Mouse (Mus musculus) midbrain, embryonic 14.5 days (tissue): ENCODE measurements around the gene C2cd2l. TPM values are rescaled to one million over a fixed set of nuclear protein-coding genes. Genes with fewer than 3 reads are reported as not detected.

Source experiments
- ATAC-seq: fragments of 200-750 bp; cut with Nextera tagmentation; 2 replicates; pipeline ENCODE4 v1.8.0; 2017; ENCODE audit warnings: moderate number of reproducible peaks, moderate library complexity; ENCODE audit not compliant: low FRiP score, low TSS enrichment
- DNase-seq: peaks from one replicate; pipeline ENCODE4 v3.0.0-alpha.2; 2015
- H3K27ac ChIP-seq: fragments of 300-500 bp; sonication (generic); replicated peaks from 2 replicates; pipeline ENCODE4 v1.5.1; 2014; ENCODE audit warnings: mild to moderate bottlenecking, low read depth, low read length, moderate library complexity
- H3K27me3 ChIP-seq: fragments of 300-500 bp; sonication (generic); 2 replicates; pipeline ENCODE4 v1.6.1; 2014; ENCODE audit warnings: low read length, control low read depth, mixed read lengths; ENCODE audit not compliant: control insufficient read depth, insufficient read depth
- H3K36me3 ChIP-seq: fragments of 300-500 bp; sonication (generic); 2 replicates; pipeline ENCODE4 v1.6.1; 2014; ENCODE audit warnings: low read length, control low read depth; ENCODE audit not compliant: control insufficient read depth, insufficient read depth
- H3K4me1 ChIP-seq: fragments of 300-500 bp; sonication (generic); 2 replicates; pipeline ENCODE4 v1.6.1; 2014; ENCODE audit warnings: mild to moderate bottlenecking, antibody characterized with exemption, low read length, control low read depth; ENCODE audit not compliant: control insufficient read depth, insufficient read depth
- H3K4me2 ChIP-seq: fragments of 300-500 bp; sonication (generic); 2 replicates; pipeline ENCODE4 v1.6.1; 2014; ENCODE audit warnings: mild to moderate bottlenecking, low read length, moderate library complexity
- H3K4me3 ChIP-seq: fragments of 300-500 bp; sonication (generic); replicated peaks from 2 replicates; pipeline ENCODE4 v1.5.1; 2014; ENCODE audit warnings: low read depth, low read length
- H3K9ac ChIP-seq: fragments of 300-500 bp; sonication (generic); replicated peaks from 2 replicates; pipeline ENCODE4 v1.6.1; 2014; ENCODE audit warnings: mild to moderate bottlenecking, low read length, moderate library complexity
- H3K9me3 ChIP-seq: fragments of 300-500 bp; sonication (generic); 2 replicates; pipeline ENCODE4 v1.6.1; 2016; ENCODE audit warnings: low read length, control low read depth, mixed read lengths; ENCODE audit not compliant: control insufficient read depth
- WGBS: fragments of 180-500 bp; shearing (Covaris S2); extraction: QIAGEN DNeasy Blood & Tissue Kit; methylation state at CpG from one replicate; pipeline ENCODE4 v1.1.7; 2014; 5-methylcytosine and 5-hydroxymethylcytosine counted together
- polyA plus RNA-seq: library from polyadenylated mRNA; unstranded; fragments of >200 nt; fragmentation: Nextera tagmentation; extraction: Ambion mirVana; gene quantifications from 2 replicates; pipeline ENCODE4 v1.2.1, GENCODE M21; 2014

Gene C2cd2l
- polyA plus RNA-seq, 1 experiment from 2014 or later: 25.2 TPM

- Histone ChIP-seq H3K4me1 (peaks cover 12% of the 10 kb centered on the region; the same call in 1 of the 2 replicates), H3K9me3 (no peaks in the 10 kb centered on the region), H3K4me2 (no peak overlapping the region), H3K9ac (no peak overlapping the region), H3K36me3 (peaks cover 64% of the 10 kb centered on the region), H3K4me3 (no peak overlapping the region), H3K27me3 (no peaks in the 10 kb centered on the region), H3K27ac (no peak overlapping the region)
- 68% methylated on average over 3 of the region's 3 CpGs for WGBS
- DNase-seq: peak; percentile 74
- ATAC-seq: no peak
Observed at GRCm38 (mm10) chr9:44292490-44292889, 27.6 kb downstream of the C2cd2l start.

- 6% methylated on average over 11 of the region's 11 CpGs for WGBS
- H3K9me3 ChIP-seq: no peaks in the 10 kb centered on the region
- H3K4me1 ChIP-seq: peaks cover 23% of the 10 kb centered on the region; the same call in 1 of the 2 replicates
- peak overlapping the region; percentile 90 for H3K4me2 ChIP-seq
- peaks cover 35% of the 10 kb centered on the region for H3K36me3 ChIP-seq
- no peaks in the 10 kb centered on the region for H3K27me3 ChIP-seq
- H3K27ac ChIP-seq: peak overlapping the region; percentile 84
- peak overlapping the region; percentile 96 for H3K9ac ChIP-seq
- peak overlapping the region; percentile 88 for H3K4me3 ChIP-seq
- ATAC-seq (no peak), DNase-seq (peak; percentile 40)
Observed at GRCm38 (mm10) chr9:44288959-44289291, 31.2 kb downstream of the C2cd2l start.

DNA sequence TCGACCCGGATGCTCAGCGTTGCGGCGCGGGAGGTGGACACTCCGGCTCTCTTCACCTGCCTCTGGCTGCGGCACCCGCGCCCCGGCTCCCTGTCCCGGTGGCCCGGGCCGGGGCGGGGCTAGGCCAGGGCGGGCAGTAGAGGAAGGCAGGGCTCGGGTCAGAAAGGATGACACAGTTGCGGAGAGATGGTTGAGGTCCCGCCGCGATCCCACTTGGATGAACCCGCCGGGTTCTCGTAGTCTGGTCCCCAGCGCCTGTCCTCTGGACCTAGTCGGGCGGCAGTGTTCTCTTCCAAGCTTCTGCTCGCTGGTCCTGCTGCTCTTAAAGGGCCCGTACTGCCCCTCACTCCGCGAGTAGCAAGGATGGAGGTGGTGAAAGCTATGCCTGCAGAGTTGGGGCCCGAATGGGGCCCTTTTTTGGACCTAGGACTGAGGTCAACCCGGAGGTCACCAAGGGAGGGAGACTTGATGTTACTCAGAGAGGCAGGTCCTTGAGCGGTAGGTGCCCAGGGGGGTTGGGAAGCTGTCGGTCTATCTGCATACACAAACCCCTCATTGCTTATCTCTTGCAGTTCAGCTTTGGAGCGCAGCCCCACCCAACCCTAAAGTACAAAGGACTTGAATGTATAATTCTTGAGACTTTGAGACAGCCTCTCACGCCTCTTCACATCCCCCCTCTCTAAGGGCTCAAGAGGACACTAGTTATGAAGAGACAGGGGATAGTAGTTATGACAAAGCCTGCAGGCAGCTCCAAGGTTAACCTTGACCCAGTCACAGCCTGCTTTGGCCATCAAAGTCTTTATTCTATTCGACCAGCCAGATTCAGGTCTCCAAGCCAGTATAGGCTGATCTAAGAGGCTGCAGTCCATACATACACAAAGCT lies 31.8 kb downstream of the C2cd2l start, which contains the start of gene Abcg4:
Gene Abcg4, minus strand, starts transcription at position 540 of the 883 bp plus-strand sequence.
- Histone ChIP-seq H3K9me3 (no peaks in the 10 kb centered on the region), H3K27me3 (no peaks in the 10 kb centered on the region), H3K36me3 (peaks cover 31% of the 10 kb centered on the region), H3K4me1 (peaks cover 23% of the 10 kb centered on the region; the same call in 1 of the 2 replicates), H3K4me3 (peak within 1 kb of the TSS; percentile 88), H3K9ac (peak within 1 kb of the TSS; percentile 96), H3K27ac (peak within 1 kb of the TSS; percentile 84), H3K4me2 (peak within 1 kb of the TSS; percentile 90)
- WGBS: under 1% methylated on average over 38 of the region's 38 CpGs
- ATAC-seq (peak; percentile 69), DNase-seq (peak; percentile 77)

DNA sequence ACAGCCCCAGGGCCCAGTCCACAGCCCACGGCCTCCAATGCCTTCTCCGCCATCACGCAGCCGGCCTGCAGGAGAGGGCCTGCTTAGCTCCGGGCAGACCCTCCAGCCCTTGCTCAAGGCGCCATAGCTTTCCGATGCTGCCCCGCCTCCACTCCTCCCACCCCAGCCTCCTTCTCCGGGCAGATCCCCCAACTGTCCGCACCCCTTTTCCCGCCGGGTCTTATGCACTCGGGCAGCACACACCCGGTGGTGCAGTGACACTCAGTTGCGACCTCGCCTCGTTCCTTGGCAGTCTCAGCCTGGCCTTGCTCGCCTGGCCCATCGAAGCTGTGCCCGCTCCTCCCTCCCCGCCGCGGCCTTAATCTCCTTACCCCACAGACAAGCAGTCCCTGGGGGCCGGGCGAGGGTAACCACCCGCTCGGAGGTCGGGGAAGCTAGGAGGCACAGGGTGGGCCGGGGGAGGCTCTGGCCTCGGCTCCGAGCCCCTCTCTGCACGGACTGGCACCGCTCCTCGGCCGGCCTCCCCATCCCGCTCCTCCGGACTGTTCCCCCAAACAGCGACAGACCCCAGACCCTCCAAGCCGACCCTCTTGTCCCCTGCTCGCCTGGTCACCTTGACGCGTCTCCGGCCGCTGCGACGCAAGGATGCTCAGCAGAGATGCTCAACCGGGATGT lies 32.5 kb downstream of the C2cd2l start:
- Histone ChIP-seq H3K27ac (peak overlapping the region; percentile 84), H3K4me3 (peak overlapping the region; percentile 88), H3K9me3 (no peaks in the 10 kb centered on the region), H3K36me3 (peaks cover 25% of the 10 kb centered on the region), H3K9ac (peak overlapping the region; percentile 96), H3K4me1 (peaks cover 23% of the 10 kb centered on the region; the same call in 1 of the 2 replicates), H3K4me2 (peak overlapping the region; percentile 90), H3K27me3 (no peaks in the 10 kb centered on the region)
- DNase-seq (peak; percentile 80), ATAC-seq (peak; percentile 71)
- WGBS: under 1% methylated on average over 47 of the region's 47 CpGs

- Histone ChIP-seq H3K4me3 (peak overlapping the region; percentile 88), H3K4me1 (peaks cover 23% of the 10 kb centered on the region; the same call in 1 of the 2 replicates), H3K27ac (peak overlapping the region; percentile 84), H3K36me3 (peaks cover 20% of the 10 kb centered on the region; the same call in 1 of the 2 replicates), H3K9me3 (no peaks in the 10 kb centered on the region), H3K27me3 (no peaks in the 10 kb centered on the region), H3K9ac (peak overlapping the region; percentile 96), H3K4me2 (peak overlapping the region; percentile 90)
- ATAC-seq (no peak), DNase-seq (peak; percentile 41)
- WGBS: 2% methylated on average over 11 of the region's 11 CpGs
Observed at GRCm38 (mm10) chr9:44287003-44287400, 33.1 kb downstream of the C2cd2l start.

- WGBS: 8% methylated on average over 6 of the region's 6 CpGs
- peaks cover 16% of the 10 kb centered on the region for H3K36me3 ChIP-seq
- H3K4me3 ChIP-seq: peak overlapping the region; percentile 88
- DNase-seq (no peak), ATAC-seq (no peak)
- no peaks in the 10 kb centered on the region for H3K27me3 ChIP-seq
- peak overlapping the region; percentile 96 for H3K9ac ChIP-seq
- peak overlapping the region; percentile 90 for H3K4me2 ChIP-seq
- H3K9me3 ChIP-seq: no peaks in the 10 kb centered on the region
- H3K27ac ChIP-seq: no peak overlapping the region
- peaks cover 23% of the 10 kb centered on the region; the same call in 1 of the 2 replicates for H3K4me1 ChIP-seq
Observed at GRCm38 (mm10) chr9:44286256-44286850, 33.7 kb downstream of the C2cd2l start.

DNA sequence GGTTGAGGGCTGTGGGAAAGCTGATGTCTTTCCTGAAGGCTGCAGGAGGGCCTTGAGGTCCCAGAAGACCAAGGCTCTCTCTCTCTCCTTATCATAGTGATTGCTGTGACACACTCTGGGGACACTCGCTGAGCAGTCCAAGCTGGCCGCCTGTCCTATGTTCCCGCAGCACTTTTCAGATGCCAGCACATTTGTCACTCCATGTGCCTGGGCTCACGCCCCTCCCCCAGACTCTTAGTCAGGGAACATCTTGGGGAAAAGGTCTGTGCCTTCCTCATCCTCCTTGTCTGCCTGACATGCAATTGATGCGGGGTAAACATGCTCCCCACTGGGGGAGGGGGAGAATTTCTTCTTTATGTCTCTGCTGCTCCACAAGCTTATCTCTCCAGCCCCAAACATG lies 36.9 kb downstream of the C2cd2l start:
- no peak overlapping the region for H3K4me2 ChIP-seq
- no peak for DNase-seq
- H3K36me3 ChIP-seq: peaks cover 39% of the 10 kb centered on the region
- peaks cover 11% of the 10 kb centered on the region; the same call in 1 of the 2 replicates for H3K4me1 ChIP-seq
- no peak overlapping the region for H3K4me3 ChIP-seq
- H3K27ac ChIP-seq: no peak overlapping the region
- ATAC-seq: no peak
- no peaks in the 10 kb centered on the region for H3K9me3 ChIP-seq
- WGBS: 72% methylated on average over 5 of the region's 5 CpGs
- no peak overlapping the region for H3K9ac ChIP-seq
- no peaks in the 10 kb centered on the region for H3K27me3 ChIP-seq

DNA sequence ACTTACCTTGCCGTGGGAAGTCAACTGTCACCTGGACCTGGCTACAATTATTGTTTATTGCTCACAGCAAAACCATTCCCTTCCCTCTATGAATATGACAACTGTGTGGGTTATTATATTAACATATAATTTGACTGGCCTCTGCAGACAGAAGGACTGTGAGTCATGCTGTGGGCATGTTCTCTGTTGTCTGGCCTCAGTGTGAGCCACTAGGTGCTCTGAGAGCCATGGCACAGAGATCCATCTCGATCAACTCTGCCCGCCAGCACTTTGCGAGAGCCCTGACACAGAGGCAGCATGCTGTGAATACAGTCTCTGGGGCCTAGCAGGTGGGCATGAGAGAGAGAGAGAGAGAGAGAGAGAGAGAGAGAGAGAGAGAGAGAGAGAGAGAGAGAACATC lies 50.1 kb downstream of the C2cd2l start:
- peaks cover 17% of the 10 kb centered on the region for H3K4me1 ChIP-seq
- H3K4me3 ChIP-seq: no peak overlapping the region
- 89% methylated on average over 4 of the region's 4 CpGs for WGBS
- H3K27ac ChIP-seq: no peak overlapping the region
- no peak for ATAC-seq
- peaks cover 22% of the 10 kb centered on the region for H3K36me3 ChIP-seq
- H3K27me3 ChIP-seq: no peaks in the 10 kb centered on the region
- no peak for DNase-seq
- no peak overlapping the region for H3K4me2 ChIP-seq
- no peak overlapping the region for H3K9ac ChIP-seq
- no peaks in the 10 kb centered on the region for H3K9me3 ChIP-seq
